7 mouse cellular contexts compared by ENCODE assay signal in the genomic region with DNA sequence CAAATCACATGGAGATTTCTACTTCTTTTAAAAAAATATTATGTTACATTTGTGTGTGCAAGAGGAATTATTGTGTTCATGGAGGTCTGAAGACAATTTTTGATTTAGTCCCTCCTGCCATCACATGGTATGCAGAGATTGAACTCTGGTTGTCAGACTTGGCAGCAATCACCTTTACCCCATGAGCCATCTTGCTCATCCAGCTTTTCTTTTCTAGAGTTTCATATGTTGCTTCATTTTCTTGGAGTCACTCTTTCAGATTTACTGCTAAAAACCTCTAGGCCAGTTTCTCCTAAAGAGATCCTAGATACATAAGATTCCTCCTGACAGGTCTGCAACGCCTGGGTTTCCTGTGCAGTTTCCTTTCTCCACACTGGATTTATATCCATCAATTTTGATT. TPM values are rescaled to one million over a fixed set of nuclear protein-coding genes. Genes with fewer than 3 reads are reported as not detected.
DNase-seq lines count a peak whose midpoint lies in the region; ATAC-seq lines count a peak whose summit lies in the region.

No protein-coding gene starts in this region.

- peak overlapping the region; percentile 94 for H3K4me2 ChIP-seq in lung, embryonic 15.5 days
- H3K4me2 ChIP-seq in forebrain, embryonic 13.5 days, result peak overlapping the region; percentile 87
- peak overlapping the region; percentile 99 for H3K4me2 ChIP-seq in liver, embryonic 12.5 days
- H3K4me2 ChIP-seq in stomach, embryonic 16.5 days (ENCODE audit: low read depth, low read length), result peak overlapping the region; percentile 76

- H3K9ac ChIP-seq in lung, embryonic 15.5 days, result peak overlapping the region; percentile 40
- peak overlapping the region; percentile 61 for H3K9ac ChIP-seq in forebrain, embryonic 13.5 days
- 0 out of 2 replicates have a peak overlapping the region, but pooled peaks have one; percentile 66 for H3K9ac ChIP-seq in liver, embryonic 12.5 days
- peak overlapping the region; percentile 69 for H3K9ac ChIP-seq in stomach, embryonic 16.5 days (ENCODE audit: low read length)

- no peaks in the 10 kb centered on the region for H3K9me3 ChIP-seq in lung, embryonic 15.5 days
- no peaks in the 10 kb centered on the region for H3K9me3 ChIP-seq in forebrain, embryonic 13.5 days (replicated peaks)
- no peaks in the 10 kb centered on the region for H3K9me3 ChIP-seq in liver, embryonic 12.5 days (replicated peaks)
- H3K9me3 ChIP-seq in stomach, embryonic 16.5 days (replicated peaks; ENCODE audit: control insufficient read depth, low read length), result no peaks in the 10 kb centered on the region

- no peak for ATAC-seq in lung, embryonic 15.5 days (ENCODE audit: borderline replicate concordance, extremely low read depth, low FRiP score, low TSS enrichment)
- no peak for ATAC-seq in forebrain, embryonic 13.5 days
- no peak for ATAC-seq in liver, embryonic 12.5 days
- ATAC-seq in stomach, embryonic 16.5 days (ENCODE audit: insufficient read depth, low FRiP score), result no peak

- H3K27me3 ChIP-seq in lung, embryonic 15.5 days, result no peaks in the 10 kb centered on the region
- no peaks in the 10 kb centered on the region for H3K27me3 ChIP-seq in forebrain, embryonic 13.5 days
- no peaks in the 10 kb centered on the region for H3K27me3 ChIP-seq in liver, embryonic 12.5 days (replicated peaks)
- no peaks in the 10 kb centered on the region for H3K27me3 ChIP-seq in stomach, embryonic 16.5 days (ENCODE audit: control insufficient read depth, insufficient read depth, low read length)

- peak overlapping the region; percentile 83 for H3K4me3 ChIP-seq in lung, embryonic 15.5 days
- H3K4me3 ChIP-seq in forebrain, embryonic 13.5 days, result peak overlapping the region; percentile 65; the same call in 1 of the 2 replicates
- H3K4me3 ChIP-seq in liver, embryonic 12.5 days, result no peak overlapping the region
- peak overlapping the region; percentile 71 for H3K4me3 ChIP-seq in stomach, embryonic 16.5 days (replicated peaks; ENCODE audit: low read length)

- no peaks in the 10 kb centered on the region for H3K36me3 ChIP-seq in lung, embryonic 15.5 days
- H3K36me3 ChIP-seq in forebrain, embryonic 13.5 days (ENCODE audit: poor library complexity, severe bottlenecking), result no peaks in the 10 kb centered on the region
- H3K36me3 ChIP-seq in liver, embryonic 12.5 days, result no peaks in the 10 kb centered on the region
- no peaks in the 10 kb centered on the region for H3K36me3 ChIP-seq in stomach, embryonic 16.5 days (ENCODE audit: control insufficient read depth, insufficient read depth, low read length)

- H3K4me1 ChIP-seq in lung, embryonic 15.5 days, result peaks cover 70% of the 10 kb centered on the region
- peaks cover 44% of the 10 kb centered on the region for H3K4me1 ChIP-seq in forebrain, embryonic 13.5 days
- H3K4me1 ChIP-seq in liver, embryonic 12.5 days, result peaks cover 50% of the 10 kb centered on the region
- H3K4me1 ChIP-seq in stomach, embryonic 16.5 days (ENCODE audit: control insufficient read depth, insufficient read depth, low read length), result peaks cover 27% of the 10 kb centered on the region

- 27% methylated on average over 1 of the region's 1 CpGs for WGBS in lung, embryonic 15.5 days
- WGBS in forebrain, embryonic 13.5 days, result 69% methylated on average over 1 of the region's 1 CpGs
- 30% methylated on average over 1 of the region's 1 CpGs for WGBS in liver, embryonic 12.5 days (ENCODE audit: insufficient replicate concordance)
- WGBS in stomach, embryonic 16.5 days, result 25% methylated on average over 1 of the region's 1 CpGs

- DNase-seq in lung, postnatal 4 days, result no peak
- no peak for DNase-seq in spleen, postnatal 10 days (ENCODE audit: low spot score in 2 of 2)
- no peak for DNase-seq in urinary bladder, postnatal 36 days (ENCODE audit: low spot score in 2 of 2)

- peak overlapping the region; percentile 97 for H3K27ac ChIP-seq in lung, embryonic 15.5 days
- H3K27ac ChIP-seq in forebrain, embryonic 13.5 days, result peak overlapping the region; percentile 79
- no peak overlapping the region for H3K27ac ChIP-seq in liver, embryonic 12.5 days
- peak overlapping the region; percentile 97 for H3K27ac ChIP-seq in stomach, embryonic 16.5 days (ENCODE audit: low read length)

RNA-seq across cellular contexts. Expression of a gene that starts 7.3 kb away (rescaled TPM):
- polyA plus RNA-seq in lung, embryonic 15.5 days (2015; fragmentation: Nextera tagmentation; extraction: Ambion mirVana), result 27.4 and 31.4 TPM in 2 replicates
- polyA plus RNA-seq in forebrain, embryonic 13.5 days (2015; fragmentation: Nextera tagmentation; extraction: Ambion mirVana), result 24.2 and 24.9 TPM in 2 replicates
- polyA plus RNA-seq in liver, embryonic 12.5 days (2016; fragmentation: Nextera tagmentation; extraction: Ambion mirVana), result 8.4 and 9.5 TPM in 2 replicates
- polyA plus RNA-seq in stomach, embryonic 16.5 days (2015; fragmentation: Nextera tagmentation; extraction: Ambion mirVana), result 21.0 and 24.6 TPM in 2 replicates

RNA-seq across cellular contexts. Expression of a gene that starts 49.0 kb away (rescaled TPM):
- 27.0 and 29.1 TPM in 2 replicates for polyA plus RNA-seq in lung, embryonic 15.5 days (2015; fragmentation: Nextera tagmentation; extraction: Ambion mirVana)
- polyA plus RNA-seq in forebrain, embryonic 13.5 days (2015; fragmentation: Nextera tagmentation; extraction: Ambion mirVana), result 19.1 and 21.7 TPM in 2 replicates
- 12.8 and 14.5 TPM in 2 replicates for polyA plus RNA-seq in liver, embryonic 12.5 days (2016; fragmentation: Nextera tagmentation; extraction: Ambion mirVana)
- 30.0 and 31.7 TPM in 2 replicates for polyA plus RNA-seq in stomach, embryonic 16.5 days (2015; fragmentation: Nextera tagmentation; extraction: Ambion mirVana)
